In genomic region chr4:32239749-32240131, GRCm38 (mm10) we compare ENCODE assay signal across 8 mouse cellular contexts. TPM values are rescaled to one million over a fixed set of nuclear protein-coding genes. Genes with fewer than 3 reads are reported as not detected.
DNase-seq lines count a peak whose midpoint lies in the region; ATAC-seq lines count a peak whose summit lies in the region.

No protein-coding gene starts in this region.

- H3K27me3 ChIP-seq in erythroblast, embryonic 14.5 days (ENCODE audit: control insufficient read depth) = peaks cover 65% of the 10 kb centered on the region
- peaks cover 10% of the 10 kb centered on the region; the same call in 1 of the 2 replicates for H3K27me3 ChIP-seq in intestine, embryonic 16.5 days (replicated peaks; ENCODE audit: control insufficient read depth, insufficient read depth, low read length)
- peaks cover 23% of the 10 kb centered on the region for H3K27me3 ChIP-seq in liver, embryonic 11.5 days (replicated peaks; ENCODE audit: control insufficient read depth, insufficient read depth, low read length)
- no peaks in the 10 kb centered on the region for H3K27me3 ChIP-seq in splenic B cell, adult 2 months (ENCODE audit: control insufficient read depth, insufficient read depth, low read length, poor library complexity, severe bottlenecking)

- ATAC-seq in erythroblast, adult 5-6 weeks (replicated peaks; ENCODE audit: low FRiP score, poor library complexity, severe bottlenecking) = no peak
- ATAC-seq in intestine, embryonic 16.5 days = peak; percentile 52
- peak; percentile 35 for ATAC-seq in liver, embryonic 11.5 days (replicated peaks; ENCODE audit: low FRiP score)
- peak; percentile 28 for ATAC-seq in monocyte, adult 5-6 weeks (replicated peaks; ENCODE audit: insufficient number of reproducible peaks, low FRiP score, low TSS enrichment, poor library complexity, severe bottlenecking)

- H3K9me3 ChIP-seq in erythroblast, embryonic 14.5 days (ENCODE audit: control insufficient read depth, low read length) = no peaks in the 10 kb centered on the region; the same call in 1 of the 2 replicates
- no peaks in the 10 kb centered on the region for H3K9me3 ChIP-seq in intestine, embryonic 16.5 days (ENCODE audit: control insufficient read depth, low read length)
- no peaks in the 10 kb centered on the region for H3K9me3 ChIP-seq in liver, embryonic 11.5 days (ENCODE audit: control insufficient read depth, low read length)

- H3K36me3 ChIP-seq in erythroblast, embryonic 14.5 days (ENCODE audit: control insufficient read depth) = no peaks in the 10 kb centered on the region
- H3K36me3 ChIP-seq in intestine, embryonic 16.5 days (ENCODE audit: control insufficient read depth, insufficient read depth, low read length) = no peaks in the 10 kb centered on the region
- no peaks in the 10 kb centered on the region for H3K36me3 ChIP-seq in liver, embryonic 11.5 days (ENCODE audit: control insufficient read depth, insufficient read depth, low read length)
- H3K36me3 ChIP-seq in splenic B cell, adult 2 months (ENCODE audit: control insufficient read depth, insufficient read depth, low read length, poor library complexity, severe bottlenecking) = peaks cover 5% of the 10 kb centered on the region; the same call in 1 of the 2 replicates

- H3K9ac ChIP-seq in intestine, embryonic 16.5 days (ENCODE audit: low read depth, low read length) = peak overlapping the region; percentile 86
- H3K9ac ChIP-seq in liver, embryonic 11.5 days (ENCODE audit: low read depth, low read length) = peak overlapping the region; percentile 61

- peak overlapping the region; percentile 90 for H3K27ac ChIP-seq in intestine, embryonic 16.5 days (ENCODE audit: low read length)
- peak overlapping the region; percentile 59; the same call in 1 of the 2 replicates for H3K27ac ChIP-seq in liver, embryonic 11.5 days (ENCODE audit: low read depth, low read length)

- intact Hi-C loops in gastrocnemius, postnatal 14 days (cut with DNase I; ENCODE audit: low total_unique reads) = loop anchor here (5.0 to 10.0 kb wide), 4 partner anchors 65 to 298 kb away; no protein-coding TSS in a partner anchor

- WGBS in intestine, embryonic 16.5 days = under 1% methylated on average over 26 of the region's 26 CpGs
- WGBS in liver, embryonic 11.5 days = under 1% methylated on average over 26 of the region's 26 CpGs

- H3K4me3 ChIP-seq in erythroblast, embryonic 14.5 days (replicated peaks) = peak overlapping the region; percentile 65
- peak overlapping the region; percentile 93 for H3K4me3 ChIP-seq in intestine, embryonic 16.5 days (ENCODE audit: low read length)
- peak overlapping the region; percentile 85 for H3K4me3 ChIP-seq in liver, embryonic 11.5 days (ENCODE audit: low read depth, low read length)

- peaks cover 18% of the 10 kb centered on the region for H3K4me1 ChIP-seq in erythroblast, embryonic 14.5 days (ENCODE audit: control insufficient read depth)
- H3K4me1 ChIP-seq in intestine, embryonic 16.5 days (ENCODE audit: control insufficient read depth, insufficient read depth, low read length) = peaks cover 10% of the 10 kb centered on the region
- peaks cover 18% of the 10 kb centered on the region for H3K4me1 ChIP-seq in liver, embryonic 11.5 days (replicated peaks; ENCODE audit: control insufficient read depth, insufficient read depth, low read length)

- peak overlapping the region; percentile 97 for H3K4me2 ChIP-seq in intestine, embryonic 16.5 days (ENCODE audit: low read depth, low read length)
- H3K4me2 ChIP-seq in liver, embryonic 11.5 days = peak overlapping the region; percentile 92

- peak; percentile 76 to 77 for DNase-seq in cerebellum, postnatal 10 days
- peak; percentile 76 for DNase-seq in gastrocnemius, postnatal 14 days
- peak; percentile 73 for DNase-seq in liver, embryonic 11.5 days (ENCODE audit: low spot score)
- DNase-seq in splenic B cell, adult 2 months (ENCODE audit: low read depth, low spot score) = peak; percentile 86

RNA-seq across cellular contexts. Expression of gene Bach2, which starts 1.1 kb away (rescaled TPM):
- 0.02 TPM in 1 of 2 replicates, not detected in the other for polyA plus RNA-seq in erythroblast, embryonic 14.5 days (2012)
- 0.63 and 1.3 TPM in 2 replicates for total RNA-seq in erythroblast, adult 5-6 weeks (2015; ENCODE audit: low replicate concordance)
- total RNA-seq in erythroblast, adult 5-6 weeks (2017; ENCODE audit: low replicate concordance) = 2.9 TPM in 1 of 2 replicates, not detected in the other
- total RNA-seq in gastrocnemius, postnatal 14 days (2021) = 1 to 10 TPM; 4.7 to 6.4 TPM
- 2.4 and 3.2 TPM in 2 replicates for polyA plus RNA-seq in intestine, embryonic 16.5 days (2015; fragmentation: Nextera tagmentation; extraction: Ambion mirVana)
- polyA plus RNA-seq in liver, embryonic 11.5 days (2014; fragmentation: Nextera tagmentation; extraction: Ambion mirVana) = 3.7 and 4.8 TPM in 2 replicates
- total RNA-seq in monocyte, adult 5-6 weeks (2017) = 3.0 to 31.8 TPM (median 7.1 TPM) in 3 replicates
